Mouse (Mus musculus): ENCODE measurements at regions not wholly inside any gene's neighbourhood (a gene's known extent, or its start where the extent isn't known, plus 50 kb on each side); places are given as distances from the start of the nearest gene placed in this dataset.

- TF ChIP-seq CTCF (IDR thresholded peaks at IDR 0.05; ENCODE audit: low read depth) (peak; percentile 86), EP300 (IDR thresholded peaks at IDR 0.05; ENCODE audit: low read depth) (no peak)
Observed at GRCm38 (mm10) chr15:64627258-64627657, 190.2 kb upstream of the Gm21798 start.
